Mouse (Mus musculus): ENCODE measurements around the gene Vmn1r235.
"Not testable (repeated sequence)": the region's sequence is repeated elsewhere in the genome, so short reads cannot be mapped to it uniquely, and the experiment has no call there.

The Vmn1r235 gene

DNA sequence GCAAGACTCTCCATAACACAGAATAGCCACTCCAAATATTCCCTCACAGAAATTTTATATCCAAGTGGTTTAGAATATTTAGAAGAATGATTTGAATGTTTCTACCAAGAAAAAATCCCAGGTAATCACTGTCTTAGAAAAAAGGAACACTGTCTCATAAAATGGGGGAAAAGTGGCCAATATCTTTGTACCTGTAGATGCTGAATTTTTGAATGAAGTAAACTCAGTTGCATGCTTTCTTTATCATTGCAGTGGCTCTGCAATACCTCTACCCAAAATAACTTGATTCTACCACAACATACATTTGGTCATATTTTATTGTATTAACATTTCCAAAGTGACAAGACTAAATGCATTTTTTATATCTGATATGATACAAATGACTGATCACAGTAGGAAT, at the start of gene Vmn1r235:
Gene Vmn1r235 (plus strand): TSS at position 301 of the 400 bp plus-strand sequence.
- no peak for DNase-seq (ENCODE audit: low spot score)

DNA sequence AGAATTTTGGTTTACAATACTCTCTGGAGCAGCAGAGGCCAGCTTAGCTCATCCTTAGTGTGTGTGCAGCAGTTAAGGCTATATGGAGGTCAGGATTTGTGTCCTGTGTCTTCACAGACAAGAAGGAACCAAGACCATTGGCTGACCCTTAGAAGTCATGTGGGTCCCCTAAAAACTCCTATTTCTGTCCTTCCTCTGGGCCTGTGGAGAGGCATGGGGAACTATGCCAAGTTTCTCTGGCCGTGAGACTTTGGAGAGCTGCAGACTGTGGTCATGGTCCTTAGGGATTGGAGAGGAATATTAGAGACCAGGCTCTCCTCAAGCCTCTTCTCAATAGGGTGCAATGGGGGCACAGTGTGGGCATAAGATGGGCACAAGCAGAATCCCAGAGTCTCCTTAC, 45.1 kb upstream of the Vmn1r235 start:
- not testable (repeated sequence) for DNase-seq (ENCODE audit: low spot score)

DNA sequence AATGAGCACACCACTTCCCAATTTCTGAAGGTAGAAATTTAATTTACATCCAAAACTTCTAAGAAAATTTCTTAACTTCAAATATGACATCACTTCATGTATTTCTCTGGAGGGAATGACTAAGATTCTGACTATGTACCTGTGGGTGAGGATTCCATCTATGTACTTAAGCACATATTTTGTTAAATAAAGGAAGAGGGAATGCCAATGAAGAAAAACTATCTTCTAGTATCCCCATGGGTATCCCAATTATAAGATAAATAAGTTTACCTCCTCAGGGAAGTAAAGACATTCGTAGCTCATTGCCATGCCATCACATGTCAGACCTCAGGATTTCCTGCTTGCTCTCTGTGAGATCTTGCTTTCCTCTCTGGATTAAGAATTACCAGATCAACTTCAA, 30.4 kb upstream of the Vmn1r235 start, which contains the start of gene Vmn1r234:
Gene Vmn1r234 (plus strand): TSS at position 301 of the 400 bp plus-strand sequence.
- DNase-seq (ENCODE audit: low spot score), result no peak

DNA sequence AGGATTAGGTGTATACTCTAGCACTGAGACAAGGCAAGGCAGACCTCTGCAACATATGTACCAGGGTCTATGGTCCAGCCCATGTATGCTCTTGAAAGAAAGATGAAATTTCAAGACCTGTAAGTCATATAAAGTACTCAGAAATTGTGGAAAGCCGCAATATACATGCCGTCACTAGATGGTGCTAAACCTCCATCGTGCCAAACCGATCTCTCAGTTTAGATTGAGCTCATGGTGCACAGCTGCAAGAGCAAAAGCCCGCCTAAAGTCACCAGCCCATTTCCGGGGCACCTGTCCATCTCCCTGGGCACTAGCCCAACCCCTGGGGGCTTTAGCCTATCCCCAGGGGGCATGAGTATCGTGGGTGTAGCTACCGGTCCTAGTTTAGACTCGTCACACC, 24.6 kb upstream of the Vmn1r235 start:
- no peak for DNase-seq (ENCODE audit: low spot score)

DNA sequence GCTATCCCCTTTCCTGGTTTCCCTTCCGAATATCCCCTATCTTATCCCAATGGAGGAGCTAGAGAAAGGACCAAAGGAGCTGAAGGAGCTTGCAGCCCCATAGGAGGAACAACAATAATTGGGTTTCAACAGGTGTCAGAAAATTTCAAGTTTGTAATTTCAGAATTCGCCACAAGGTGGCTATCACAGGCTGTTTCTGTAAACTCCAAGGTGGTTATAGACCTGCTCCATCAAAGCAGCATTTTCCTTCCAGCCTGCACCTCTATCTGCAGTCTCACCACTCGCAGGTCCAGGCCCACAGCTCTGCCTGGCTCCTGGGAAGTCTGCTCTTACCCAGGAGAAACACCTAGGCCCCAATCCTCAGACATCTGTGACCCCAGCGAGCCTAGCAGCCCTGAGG, 15.9 kb downstream of the Vmn1r235 start:
- DNase-seq (ENCODE audit: low spot score), result no peak

DNA sequence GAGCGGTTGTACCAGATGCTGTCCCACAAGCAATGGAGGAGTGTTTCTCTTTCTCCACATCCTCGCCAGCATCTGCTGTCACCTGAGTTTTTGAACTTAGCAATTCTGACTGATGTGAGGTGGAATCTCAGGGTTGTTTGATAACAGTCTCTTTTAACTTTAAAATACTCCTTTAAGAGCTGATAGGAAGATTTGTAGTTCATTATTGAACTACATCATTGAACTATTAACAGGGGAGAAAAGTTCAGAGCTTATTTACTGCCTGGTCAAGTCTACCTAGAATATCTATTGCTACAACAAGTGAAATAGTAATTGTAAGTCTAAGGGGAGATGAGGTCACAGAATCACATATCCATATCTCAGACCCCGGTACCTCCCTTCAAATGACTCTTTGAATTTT, 26.4 kb downstream of the Vmn1r235 start, which contains the start of gene Vmn1r236:
Gene Vmn1r236 (plus strand): TSS at position 301 of the 400 bp plus-strand sequence.
- DNase-seq (ENCODE audit: low spot score), result no peak

DNA sequence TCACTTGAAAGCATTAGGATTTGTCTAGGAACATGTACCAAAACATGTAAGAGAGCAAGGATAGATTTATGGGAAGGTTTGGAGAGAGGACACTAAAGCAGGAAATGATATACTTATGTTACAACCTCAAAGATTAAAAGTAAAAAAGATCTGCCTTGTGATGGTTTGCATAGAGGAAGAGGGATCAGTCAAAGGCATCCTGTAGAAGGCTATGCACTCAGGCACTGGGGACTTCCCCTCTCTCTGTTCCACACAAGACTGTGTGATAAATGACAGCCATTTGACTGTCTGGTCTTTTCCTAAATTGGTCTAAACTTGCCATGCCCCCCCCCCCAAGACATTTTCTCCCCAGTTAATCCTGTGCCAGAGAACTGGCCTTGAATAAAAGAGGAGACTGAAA, 28.2 kb downstream of the Vmn1r235 start:
- no peak for DNase-seq (ENCODE audit: low spot score)

DNA sequence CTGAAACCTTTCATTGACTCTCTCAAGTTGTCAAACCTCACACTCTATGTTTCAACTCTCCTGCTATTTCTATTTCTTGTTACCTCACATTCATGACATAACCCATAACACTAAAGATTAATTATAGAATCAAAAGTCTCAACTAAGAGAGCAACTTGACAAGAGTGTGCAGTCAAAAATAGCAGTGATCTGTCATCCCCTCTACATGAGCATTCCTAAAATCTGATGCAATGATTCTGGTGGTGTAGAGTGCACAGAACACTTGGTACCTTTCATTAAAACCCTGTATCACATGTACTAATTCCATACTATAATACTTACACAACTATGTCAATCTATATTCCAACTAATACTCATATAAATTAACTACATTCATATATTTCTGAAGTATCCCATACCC, 33.5 kb downstream of the Vmn1r235 start:
- no peak for DNase-seq (ENCODE audit: low spot score)

DNA sequence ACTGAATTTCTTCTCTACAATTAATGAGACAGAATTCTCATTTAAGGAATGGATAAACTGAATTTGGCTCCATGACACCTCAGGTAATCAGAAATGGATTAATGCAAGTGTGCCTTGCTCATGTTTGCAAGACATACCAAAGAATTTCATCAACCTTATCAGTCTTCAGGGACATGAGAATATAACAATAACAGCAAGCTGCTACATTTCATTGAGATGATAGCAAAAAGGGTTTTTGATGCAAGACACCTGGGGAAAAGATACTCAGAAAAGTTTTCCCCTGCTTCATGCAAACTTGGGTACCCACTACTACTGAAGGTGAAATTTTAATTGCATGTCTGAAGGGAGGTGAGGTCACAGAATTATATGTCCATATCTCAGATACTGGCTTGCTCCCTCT, 55.4 kb downstream of the Vmn1r235 start, which contains the start of gene Vmn1r237:
Gene Vmn1r237 (plus strand): TSS at position 301 of the 400 bp plus-strand sequence.
- no peak for DNase-seq (ENCODE audit: low spot score)

Measured in ovary, adult 18-20 months (tissue).